8 mouse cellular contexts compared by ENCODE assay signal in the genomic region with DNA sequence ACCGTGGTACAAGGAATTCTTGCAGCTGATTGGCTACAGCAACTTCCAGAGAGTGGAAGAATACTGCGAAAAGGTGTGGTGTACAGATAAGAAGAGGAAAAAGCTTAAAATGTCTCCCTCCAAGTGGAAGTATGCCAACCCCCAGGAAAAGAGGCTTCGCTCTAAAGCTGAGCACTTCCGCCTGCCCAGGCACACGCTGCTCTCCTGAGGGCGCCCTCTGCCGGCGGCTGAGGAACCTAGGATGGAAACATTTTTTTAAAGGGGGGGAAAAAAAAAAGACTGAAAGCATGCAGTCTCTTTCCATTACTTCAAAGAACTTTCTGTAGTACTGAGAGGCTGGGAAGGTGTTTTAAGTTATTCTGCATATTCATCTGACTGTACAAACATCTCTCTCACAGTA.
DNase-seq lines count a peak whose midpoint lies in the region; ATAC-seq and TF ChIP-seq lines count a peak whose summit lies in the region.

No protein-coding gene starts in this region.

- peak; percentile 60 for DNase-seq in forebrain, embryonic 11.5 days (ENCODE audit: low spot score)
- peak; percentile 11 for DNase-seq in lung, adult 2 months
- DNase-seq in lung, postnatal 25 days (ENCODE audit: low spot score): no peak
- DNase-seq in adrenal gland, postnatal 36 days: peak; percentile 23 to 35
- DNase-seq in kidney, postnatal 14 days: peak; percentile 4
- DNase-seq in cerebellum, adult 8-10 months: no peak

- peak; percentile 10; the same call in 1 of the 2 replicates for TF ChIP-seq CTCF in lung, adult 2 months (IDR thresholded peaks at IDR 0.05; ENCODE audit: insufficient read depth, low read length)
- TF ChIP-seq CTCF in testis, adult 2 months (IDR thresholded peaks at IDR 0.05; ENCODE audit: control insufficient read depth, insufficient read depth, insufficient replicate concordance, low read depth, low read length): peak; percentile 69; the same call in 1 of the 2 replicates

- no peaks in the 10 kb centered on the region for H3K4me1 ChIP-seq in forebrain, embryonic 11.5 days (replicated peaks; ENCODE audit: control insufficient read depth, insufficient read depth, low read length)
- H3K4me1 ChIP-seq in forebrain, embryonic 16.5 days (replicated peaks; ENCODE audit: control insufficient read depth, insufficient read depth, low read length): no peaks in the 10 kb centered on the region
- no peaks in the 10 kb centered on the region for H3K4me1 ChIP-seq in lung, adult 2 months (ENCODE audit: control insufficient read depth, insufficient read depth, low read length)
- no peaks in the 10 kb centered on the region for H3K4me1 ChIP-seq in testis, adult 2 months (ENCODE audit: control insufficient read depth, insufficient read depth, low read length)

- no peak overlapping the region for H3K4me2 ChIP-seq in forebrain, embryonic 11.5 days (ENCODE audit: low read depth, low read length, severe bottlenecking)
- H3K4me2 ChIP-seq in forebrain, embryonic 16.5 days (ENCODE audit: low read length): no peak overlapping the region

- no peak overlapping the region for H3K4me3 ChIP-seq in forebrain, embryonic 11.5 days (ENCODE audit: low read depth, low read length)
- H3K4me3 ChIP-seq in forebrain, embryonic 16.5 days (replicated peaks; ENCODE audit: low read length): no peak overlapping the region
- no peak overlapping the region for H3K4me3 ChIP-seq in lung, adult 2 months (replicated peaks; ENCODE audit: extremely low read depth, low read depth, low read length)
- peak overlapping the region; percentile 38; the same call in 1 of the 2 replicates for H3K4me3 ChIP-seq in testis, adult 2 months (ENCODE audit: control insufficient read depth, low read depth, low read length)

- H3K36me3 ChIP-seq in forebrain, embryonic 11.5 days (ENCODE audit: control insufficient read depth, insufficient read depth, low read length): no peaks in the 10 kb centered on the region
- H3K36me3 ChIP-seq in forebrain, embryonic 16.5 days (ENCODE audit: control insufficient read depth, insufficient read depth): no peaks in the 10 kb centered on the region
- no peaks in the 10 kb centered on the region for H3K36me3 ChIP-seq in testis, adult 2 months (ENCODE audit: control insufficient read depth, insufficient read depth, low read length)

- no peaks in the 10 kb centered on the region for H3K9me3 ChIP-seq in forebrain, embryonic 11.5 days (ENCODE audit: control insufficient read depth, low read length)
- H3K9me3 ChIP-seq in forebrain, embryonic 16.5 days (ENCODE audit: control insufficient read depth, low read length): no peaks in the 10 kb centered on the region

- WGBS in forebrain, embryonic 11.5 days: 42% methylated on average over 8 of the region's 8 CpGs
- 39% methylated on average over 8 of the region's 8 CpGs for WGBS in forebrain, embryonic 16.5 days
- WGBS in lung, adult 2 months: 38% methylated on average over 8 of the region's 8 CpGs

- peak; percentile 68 for ATAC-seq in forebrain, embryonic 11.5 days (replicated peaks; ENCODE audit: low FRiP score)
- no peak for ATAC-seq in forebrain, embryonic 16.5 days

- no peak overlapping the region for H3K27ac ChIP-seq in forebrain, embryonic 11.5 days (ENCODE audit: low read depth, low read length)
- H3K27ac ChIP-seq in forebrain, embryonic 16.5 days (ENCODE audit: low read length): no peak overlapping the region
- no peak overlapping the region for H3K27ac ChIP-seq in testis, adult 2 months (ENCODE audit: control insufficient read depth, insufficient read depth, low read depth, low read length)

- no peak overlapping the region for H3K9ac ChIP-seq in forebrain, embryonic 11.5 days (ENCODE audit: low read length)
- H3K9ac ChIP-seq in forebrain, embryonic 16.5 days (replicated peaks; ENCODE audit: low read depth, low read length): no peak overlapping the region

- TF ChIP-seq POLR2A in lung, adult 2 months (IDR thresholded peaks at IDR 0.05; ENCODE audit: borderline replicate concordance, extremely low read depth, low read depth, low read length): no peak
- TF ChIP-seq POLR2A in testis, adult 2 months (IDR thresholded peaks at IDR 0.05; ENCODE audit: control insufficient read depth, low read depth, low read length): no peak

- no peaks in the 10 kb centered on the region for H3K27me3 ChIP-seq in forebrain, embryonic 11.5 days (ENCODE audit: control insufficient read depth, insufficient read depth, low read length)
- H3K27me3 ChIP-seq in forebrain, embryonic 16.5 days (replicated peaks; ENCODE audit: control insufficient read depth, insufficient read depth, low read length): no peaks in the 10 kb centered on the region
- H3K27me3 ChIP-seq in testis, adult 2 months (ENCODE audit: control insufficient read depth, insufficient read depth, low read length): no peaks in the 10 kb centered on the region

Comparison
In these comparisons a context has a peak if more than half of its experiments do, and no peak if none do; other contexts are left out.
1. DNase-seq: peak in forebrain, embryonic 11.5 days (single experiment), lung, adult 2 months (single experiment), adrenal gland, postnatal 36 days (2 of 2) and kidney, postnatal 14 days (single experiment); none in lung, postnatal 25 days (single experiment) and cerebellum, adult 8-10 months (single experiment).